Mouse (Mus musculus): Measurements from ENCODE around the gene P3h1.

DNA sequence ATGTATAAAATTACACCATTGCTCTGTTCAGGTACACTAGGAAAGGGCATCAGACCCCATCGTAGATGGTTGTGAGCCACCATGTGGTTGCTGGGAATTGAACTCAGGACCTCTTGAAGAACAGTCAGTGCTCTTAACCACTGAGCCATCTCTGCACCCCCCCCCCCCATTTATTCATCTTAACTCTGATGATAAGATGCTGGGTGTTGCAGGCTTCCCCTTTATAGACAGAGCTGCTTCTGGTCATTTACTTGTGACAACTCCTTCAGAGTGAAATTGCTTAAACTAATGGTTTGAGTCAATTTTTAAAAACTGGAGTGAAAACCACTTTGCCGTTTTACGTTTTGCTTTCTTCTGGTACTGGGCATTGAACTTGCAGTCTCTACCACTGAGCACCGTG, 40.0 kb upstream of the P3h1 start:
- no peak for TF ChIP-seq CTCF (IDR thresholded peaks at IDR 0.05; ENCODE audit: control insufficient read depth, insufficient read depth, insufficient read length)
- no peak for TF ChIP-seq MYOG (IDR thresholded peaks at IDR 0.05; ENCODE audit: control insufficient read depth, extremely low read depth, insufficient read length)
